Mouse (Mus musculus) layer of hippocampus, adult 11-12 months (tissue): ENCODE results near the gene Sdk2.

Experiments used
- DNase-seq: peaks from one replicate; pipeline ENCODE4 v3.0.0; 2022; ENCODE audit warnings: low spot score

Gene Sdk2

DNA sequence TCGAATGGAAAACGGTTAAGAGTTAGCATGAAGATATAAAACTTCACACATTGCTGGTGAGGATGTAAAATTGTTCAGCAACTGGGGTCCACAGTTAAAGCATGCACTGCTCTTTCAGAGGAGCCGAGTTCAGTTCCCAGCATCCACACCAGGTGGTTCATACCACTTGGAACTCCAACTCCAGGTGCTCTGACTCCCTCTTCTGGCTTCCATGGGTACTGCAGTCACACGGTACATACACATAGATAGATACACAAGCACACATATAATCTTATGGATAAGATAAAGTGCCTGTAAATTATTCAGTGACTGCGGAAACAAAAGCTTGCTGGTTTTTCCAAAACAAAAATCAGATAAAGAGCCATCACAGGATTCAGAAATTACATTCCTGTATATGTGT is 19.9 kb downstream of the Sdk2 start:
- DNase-seq = no peak

DNA sequence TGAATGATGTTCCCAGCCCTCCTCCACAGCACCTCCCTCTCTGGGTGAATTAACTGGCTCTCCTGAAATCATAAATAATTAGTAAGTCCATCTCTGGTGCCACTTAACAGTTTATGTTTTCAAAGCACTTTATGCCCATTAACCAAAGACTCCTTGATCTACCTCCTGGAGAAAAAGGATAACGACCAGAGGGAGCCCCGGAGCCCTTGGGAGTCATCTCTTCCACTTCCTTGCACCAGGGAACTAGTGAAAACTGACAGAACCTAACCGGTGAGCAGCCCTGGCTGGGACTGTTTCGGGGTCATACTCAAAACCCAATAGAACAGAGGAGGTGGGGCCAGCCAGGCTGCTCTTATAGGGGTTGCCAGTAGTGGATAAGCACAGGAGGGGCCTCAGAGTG is 22.5 kb downstream of the Sdk2 start:
- no peak for DNase-seq

DNA sequence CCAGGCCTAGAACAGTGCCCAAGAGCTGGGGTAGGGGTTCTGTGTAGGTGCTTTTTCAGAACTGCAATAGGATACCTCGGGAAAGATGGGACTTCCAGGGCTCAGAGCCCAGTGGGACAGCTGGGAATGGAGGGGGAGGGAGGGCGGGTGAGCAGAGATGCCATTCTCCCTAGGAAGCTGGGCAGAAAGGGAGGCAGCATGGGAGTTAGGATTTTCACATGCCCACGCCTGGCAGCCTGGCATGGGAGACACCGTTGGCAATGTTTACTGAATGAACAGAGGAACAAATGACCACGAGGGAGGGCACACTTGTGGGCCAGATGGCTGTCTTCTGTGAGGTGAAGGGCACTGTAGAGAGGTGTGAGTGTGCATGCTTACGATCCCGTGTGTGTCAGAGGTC is 23.3 kb downstream of the Sdk2 start:
- DNase-seq = no peak

DNA sequence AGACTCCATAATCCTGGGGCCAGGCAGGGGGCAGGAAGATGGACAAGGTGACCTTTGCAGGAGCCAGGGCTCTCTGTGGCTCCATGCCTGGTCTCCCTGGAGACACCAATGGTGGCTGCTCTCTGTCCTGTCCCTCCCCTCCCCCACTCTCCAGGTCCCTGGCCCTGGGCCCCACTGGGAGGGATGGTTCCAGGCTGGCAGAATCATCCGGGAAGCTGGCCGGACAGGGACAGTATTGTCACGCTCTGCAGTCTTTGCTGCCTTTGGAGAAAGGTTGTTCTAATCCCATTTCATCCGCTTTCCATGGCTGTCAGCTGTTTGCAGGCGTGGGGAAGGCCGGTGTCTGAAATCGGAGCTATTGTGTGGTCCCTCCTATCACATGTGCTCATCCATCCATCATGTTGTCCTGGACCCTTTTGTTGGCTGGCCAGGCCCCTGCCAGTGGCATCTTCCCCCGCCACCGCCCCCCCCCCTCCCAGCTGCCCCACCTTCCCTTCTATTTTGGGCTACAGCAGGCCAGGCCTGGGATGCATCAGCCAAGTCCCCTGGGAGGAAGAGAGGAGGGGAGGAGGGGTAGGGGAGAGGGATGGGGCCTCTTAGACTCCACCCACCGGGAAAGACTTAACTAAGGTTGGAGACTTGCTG is 26.3 kb downstream of the Sdk2 start:
- peak; percentile 17 for DNase-seq

DNA sequence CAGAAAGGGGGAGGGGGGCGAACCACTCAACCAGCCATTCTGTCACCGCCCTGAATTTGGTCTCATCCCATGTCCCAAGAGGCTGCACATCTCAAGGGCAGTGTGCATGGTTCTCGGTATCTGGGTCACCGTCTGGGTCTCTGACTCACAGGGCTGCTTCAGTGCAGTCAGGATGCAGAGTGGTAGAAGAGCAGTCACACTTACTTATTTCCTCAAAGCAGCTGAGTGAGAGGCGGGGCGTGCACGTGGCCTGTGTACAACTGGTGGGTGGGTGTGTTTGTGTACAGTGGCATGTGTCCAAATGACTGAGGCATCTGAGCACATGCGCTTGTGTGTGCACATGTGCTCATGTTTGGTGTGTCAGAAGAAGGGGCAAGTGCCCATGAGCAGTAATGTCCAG is 28.8 kb downstream of the Sdk2 start:
- peak; percentile 60 for DNase-seq

DNA sequence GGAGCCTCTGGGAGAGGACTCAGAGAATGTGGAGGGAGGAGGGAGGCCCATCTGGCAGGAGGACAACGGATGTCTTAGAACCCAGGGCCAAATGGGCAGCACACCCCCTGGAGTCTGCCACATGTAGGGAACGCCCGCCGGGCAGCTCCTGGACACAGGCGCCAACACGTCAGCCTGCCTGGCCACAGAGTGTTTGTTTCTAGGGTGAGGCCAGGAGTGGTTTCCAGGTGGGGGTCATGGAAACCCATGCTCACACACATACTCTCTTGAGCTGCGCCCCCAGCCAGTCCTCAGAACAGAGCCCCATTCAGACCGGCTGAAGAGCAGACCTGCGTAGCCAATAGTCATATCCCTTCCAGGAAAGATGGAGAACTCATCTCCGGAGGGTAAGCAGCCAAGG is 35.4 kb downstream of the Sdk2 start:
- no peak for DNase-seq

DNA sequence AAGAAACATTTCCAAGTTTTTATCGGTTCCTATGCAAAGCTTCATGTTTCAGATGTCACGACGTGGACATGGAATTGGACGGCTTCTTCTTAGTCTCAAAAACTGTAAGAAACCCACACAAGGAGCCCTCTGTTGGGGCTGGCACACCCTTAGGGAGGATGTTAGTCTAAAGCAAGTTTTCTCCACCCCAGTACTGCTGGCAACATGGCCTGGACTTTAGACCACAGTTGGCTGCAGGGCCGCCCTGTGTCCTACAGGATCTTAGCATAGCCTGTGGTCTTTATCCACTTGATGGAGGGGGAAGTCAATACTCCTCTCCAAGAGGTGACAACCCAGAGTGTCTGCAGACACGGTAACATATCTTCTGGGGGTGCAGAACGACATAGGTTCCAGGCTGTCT is 36.6 kb downstream of the Sdk2 start:
- DNase-seq = no peak

DNA sequence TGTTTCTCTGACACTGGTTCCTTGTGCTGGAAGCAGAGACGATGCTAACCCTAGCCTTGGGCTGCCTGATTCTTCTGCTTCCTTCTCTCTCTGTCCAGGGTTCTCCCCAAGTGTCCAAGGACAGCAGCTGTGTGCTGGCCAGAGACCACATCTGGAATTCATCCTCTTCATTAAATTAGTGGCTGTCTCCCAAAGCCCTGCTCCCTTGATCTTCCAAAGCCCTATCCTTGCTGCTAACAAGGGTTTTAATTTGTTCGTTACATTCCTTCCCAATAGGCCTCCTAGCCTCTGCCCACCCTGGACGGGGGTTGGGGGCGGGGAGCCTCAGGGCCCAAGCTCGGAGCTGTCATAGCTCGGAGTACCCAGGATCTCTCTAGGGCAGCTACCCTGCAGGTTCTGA is 38.3 kb downstream of the Sdk2 start:
- DNase-seq = no peak

DNA sequence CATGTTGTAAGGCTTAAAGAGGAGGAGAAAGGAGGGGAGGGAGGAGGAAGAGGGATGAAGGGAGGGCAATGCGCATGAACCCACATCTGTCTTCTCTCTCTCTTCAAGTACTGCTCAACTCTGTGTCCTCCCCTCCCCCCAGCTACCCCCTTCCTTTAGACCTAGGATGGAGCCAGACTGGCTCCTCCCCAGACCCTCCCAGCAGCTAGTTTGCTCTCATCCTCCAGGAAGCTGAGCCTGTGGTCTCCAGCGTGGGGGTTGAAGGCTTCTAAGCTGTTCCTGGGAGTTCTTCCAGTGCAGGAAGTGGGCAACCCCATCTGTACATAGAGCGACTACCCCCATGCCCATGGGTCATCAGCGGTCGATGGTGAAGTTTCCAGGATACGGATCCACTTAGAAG is 38.8 kb downstream of the Sdk2 start:
- no peak for DNase-seq

DNA sequence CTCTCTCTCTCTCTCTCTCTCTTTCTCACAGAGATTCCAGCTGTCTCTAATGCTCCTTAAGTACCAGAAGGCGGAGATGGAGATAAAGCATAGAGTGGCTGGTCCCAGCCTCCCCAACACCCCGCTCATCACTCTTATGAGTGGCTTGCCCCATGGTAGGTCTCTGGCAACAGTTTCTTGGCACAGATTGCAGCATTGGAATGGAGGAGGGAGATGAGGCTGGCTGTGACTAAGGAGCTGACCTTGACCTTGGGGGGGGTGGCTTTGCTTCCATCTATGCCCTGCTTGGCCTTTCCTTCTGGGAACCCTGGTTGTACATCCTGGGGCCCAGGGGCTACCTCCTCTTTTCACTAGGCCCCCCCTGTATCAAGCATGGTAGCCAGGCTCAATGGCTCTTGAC is 41.8 kb downstream of the Sdk2 start:
- no peak for DNase-seq

DNA sequence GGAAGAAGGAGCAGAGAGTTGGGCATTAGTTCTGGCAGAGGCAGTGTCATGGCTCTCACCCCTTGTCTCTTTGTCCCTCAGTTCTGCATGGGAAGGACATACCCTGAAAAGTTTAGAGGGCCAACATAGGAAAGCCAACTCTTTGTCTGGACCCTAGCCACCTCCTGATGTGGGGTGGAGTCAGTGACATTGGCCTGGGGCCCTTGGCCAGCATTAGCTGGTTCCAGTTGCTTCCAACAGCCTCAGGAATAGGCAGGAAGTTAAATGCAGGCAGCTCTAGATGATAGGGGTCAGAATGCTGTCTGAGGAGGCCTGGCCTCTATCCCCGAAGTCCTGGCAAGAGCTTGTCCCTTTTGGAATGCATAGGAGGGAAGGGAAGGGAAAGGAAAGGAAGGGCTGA is 42.9 kb downstream of the Sdk2 start:
- DNase-seq = no peak

DNA sequence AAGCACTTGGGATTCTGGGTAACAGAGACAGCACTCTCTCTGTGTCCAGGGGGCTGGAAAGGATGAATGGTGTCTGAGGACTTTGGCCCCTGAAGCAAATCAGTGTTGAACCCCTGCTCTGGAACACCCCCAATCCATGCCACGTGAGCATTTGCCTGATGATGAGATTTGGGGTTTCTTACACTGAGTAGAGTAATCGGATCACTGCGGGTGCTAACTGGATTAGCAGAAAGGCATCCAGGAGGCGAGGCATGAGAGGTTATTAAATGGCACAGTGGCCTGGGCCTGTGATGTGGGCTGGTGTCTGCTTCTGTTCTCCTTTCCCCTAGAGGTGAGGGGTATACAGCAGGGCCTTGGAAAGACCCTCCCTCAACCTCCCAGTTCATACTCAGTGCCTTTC is 44.7 kb downstream of the Sdk2 start:
- DNase-seq = no peak

DNA sequence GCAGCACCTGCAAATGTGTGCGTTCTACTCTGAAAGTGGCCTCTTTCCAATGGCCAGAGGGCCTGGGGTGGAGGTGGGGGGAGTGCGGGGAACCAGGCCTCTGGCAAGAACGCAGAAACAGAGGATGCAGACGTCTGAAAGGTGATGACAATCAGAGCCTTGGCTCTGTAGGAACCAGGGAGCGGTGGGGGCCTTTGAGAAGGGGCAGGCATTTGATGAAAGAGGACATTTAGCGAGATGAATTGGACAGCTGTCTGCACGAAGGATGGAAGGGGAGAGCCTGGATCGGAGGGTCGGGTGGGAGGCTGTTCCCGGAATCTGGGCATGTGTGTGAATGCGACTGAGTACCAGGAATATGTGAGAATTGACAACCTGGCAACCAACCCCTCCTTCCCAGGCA is 47.8 kb downstream of the Sdk2 start:
- no peak for DNase-seq

DNA sequence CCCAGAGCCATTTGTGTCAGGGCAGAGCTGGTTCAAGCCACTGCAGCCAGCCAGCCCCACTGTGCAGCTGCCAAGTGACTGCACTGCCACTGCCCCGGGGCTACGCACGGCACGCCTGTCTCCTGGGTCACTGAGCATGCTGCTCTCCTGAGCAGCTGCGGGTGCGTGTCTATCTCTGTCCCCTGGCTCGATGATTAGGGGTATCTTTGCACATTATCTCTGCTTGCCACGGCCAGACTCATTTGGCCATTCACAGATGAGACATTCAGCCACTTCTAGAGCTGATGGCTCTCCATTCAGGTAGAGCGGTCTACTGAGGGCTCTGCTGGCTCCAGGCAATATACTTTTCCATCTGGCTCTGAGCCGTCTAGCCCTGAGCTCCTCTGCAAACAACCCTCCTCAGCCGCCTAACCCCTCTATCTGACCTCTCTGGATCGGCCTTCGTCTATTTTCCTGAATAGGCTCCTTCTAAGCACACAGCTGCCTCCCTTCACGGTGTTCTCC is 49.9 kb downstream of the Sdk2 start:
- no peak for DNase-seq

DNA sequence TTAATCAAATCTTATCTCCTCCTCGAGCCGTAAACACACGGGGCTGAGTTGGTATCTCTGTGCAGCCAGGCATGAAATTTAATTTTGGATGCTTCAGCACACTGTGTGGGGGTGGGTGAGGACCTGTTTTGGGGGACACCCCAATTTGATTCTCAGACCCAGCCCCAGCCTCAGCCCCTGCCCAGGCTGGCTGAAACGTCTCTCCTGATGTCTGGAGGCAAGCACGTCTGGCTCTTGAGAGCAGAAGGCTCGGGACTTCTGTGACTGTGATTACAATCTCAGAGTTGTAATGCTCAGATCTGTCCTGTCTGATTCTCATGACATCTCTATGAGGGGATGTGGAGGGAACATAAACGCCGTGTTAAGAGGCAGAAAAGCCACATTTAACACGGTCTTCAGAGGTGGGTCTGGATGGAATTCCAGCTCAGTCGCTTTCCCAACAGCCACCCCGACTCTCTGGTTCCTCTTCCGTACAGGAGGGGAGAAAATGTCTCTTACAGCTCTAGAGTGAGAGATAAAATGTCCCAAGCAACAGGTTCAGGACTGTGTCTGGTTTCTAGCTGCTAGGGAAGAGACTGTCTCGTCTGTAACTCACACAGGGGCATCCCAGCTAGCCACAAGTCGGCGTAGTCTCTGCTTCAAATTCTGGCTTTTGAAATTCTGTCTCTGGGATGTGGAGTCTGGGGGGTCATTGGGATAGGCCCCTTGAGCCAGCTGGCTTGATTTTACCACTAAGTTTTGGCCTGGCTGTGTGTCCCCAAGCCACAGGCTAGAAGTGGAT is 50.5 kb downstream of the Sdk2 start:
- DNase-seq = no peak

DNA sequence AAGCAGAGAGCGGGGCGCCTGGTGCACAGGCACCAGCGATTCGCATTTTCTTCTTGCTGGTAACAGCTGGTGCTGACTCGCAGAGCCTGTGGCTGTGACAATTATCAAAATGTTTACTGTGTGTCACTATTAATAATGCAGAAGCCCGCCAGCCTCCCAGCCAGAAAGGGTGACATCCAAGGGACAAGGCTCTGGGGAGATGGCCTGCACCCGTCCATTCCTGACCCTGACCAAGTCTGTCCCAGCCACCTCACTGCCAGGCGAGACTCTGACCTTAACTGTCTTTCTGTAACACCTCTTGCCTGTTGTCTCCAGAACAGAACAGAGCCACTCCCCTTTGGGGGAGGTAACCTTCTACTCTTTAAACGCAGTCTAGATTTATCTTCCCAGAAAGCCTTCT is 55.3 kb downstream of the Sdk2 start:
- DNase-seq = no peak

DNA sequence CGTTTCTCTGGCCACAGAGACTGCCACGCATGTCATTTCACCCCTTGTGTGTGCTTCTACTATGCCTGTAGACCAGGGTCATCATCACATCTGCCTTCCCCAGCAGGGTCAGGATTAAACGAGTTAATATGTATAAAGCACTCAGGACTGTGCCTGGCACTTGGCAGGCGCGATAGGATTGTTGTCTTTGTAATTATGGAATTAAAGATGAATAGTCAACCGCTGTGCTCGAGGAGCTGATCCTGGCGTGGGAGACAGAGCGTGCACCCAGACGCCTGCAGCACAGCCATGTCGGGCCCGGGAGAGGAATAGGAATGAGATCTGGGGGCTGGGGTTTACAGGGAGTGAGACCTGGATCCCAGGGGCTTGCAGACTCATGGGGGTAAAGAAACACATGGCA is 61.0 kb downstream of the Sdk2 start:
- DNase-seq = no peak

DNA sequence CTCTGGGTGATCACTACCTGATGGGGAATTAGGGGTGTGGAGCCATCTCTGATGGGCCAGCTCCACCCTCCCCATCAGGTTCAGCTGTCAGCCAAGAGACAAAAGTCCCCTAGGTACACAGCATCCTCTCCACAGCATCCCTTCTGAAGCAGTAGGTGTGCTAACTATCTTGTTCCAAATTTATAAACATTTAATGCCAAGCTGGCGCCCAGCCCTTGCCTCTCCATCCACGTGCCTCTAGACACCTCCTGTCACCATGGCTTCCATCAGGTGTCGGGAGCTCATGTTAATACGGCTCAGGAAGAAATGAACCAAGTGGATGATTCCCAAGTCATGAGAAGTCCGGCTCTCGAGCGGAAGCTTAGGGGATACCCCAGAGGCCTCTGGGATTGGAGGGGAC is 62.2 kb downstream of the Sdk2 start:
- no peak for DNase-seq

DNA sequence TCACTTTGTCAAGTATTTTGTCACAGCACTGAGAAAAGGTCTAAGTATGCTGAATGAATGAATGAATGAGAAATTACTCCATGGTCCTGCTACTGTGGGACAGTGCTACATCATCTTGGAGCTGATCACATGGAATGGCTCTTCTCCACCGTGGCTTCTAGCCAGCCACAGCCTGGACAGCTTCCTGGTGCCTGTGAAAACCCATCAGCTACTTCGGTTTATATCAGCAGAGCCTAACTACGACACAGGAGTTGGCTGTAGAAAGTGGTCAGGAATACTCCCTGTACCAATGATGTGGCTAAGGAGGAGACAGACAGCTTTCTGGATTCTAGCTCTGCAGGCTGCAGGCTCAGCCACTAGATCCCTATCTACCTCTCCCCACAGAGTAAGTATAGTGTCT is 63.7 kb downstream of the Sdk2 start:
- no peak for DNase-seq

DNA sequence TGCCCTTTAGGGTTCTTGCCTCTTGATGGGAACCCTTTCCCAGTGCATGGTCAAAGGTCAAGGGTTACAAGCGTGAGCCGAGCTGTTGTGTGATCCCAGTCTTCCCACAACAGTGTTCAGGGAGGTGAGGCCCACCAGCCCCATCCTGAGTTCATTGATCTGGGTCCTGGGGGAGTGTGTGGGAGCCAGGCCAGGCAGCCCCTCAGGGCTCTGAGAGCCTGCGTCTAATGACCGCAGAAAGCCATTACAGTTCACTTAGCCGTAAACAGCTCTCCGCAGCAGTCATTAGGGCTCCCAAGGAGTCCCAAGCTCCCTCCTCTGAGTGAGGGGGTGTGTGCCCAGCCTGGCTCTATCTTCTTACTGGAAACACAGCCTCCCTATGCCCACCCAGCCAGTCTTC is 66.8 kb downstream of the Sdk2 start:
- no peak for DNase-seq

DNA sequence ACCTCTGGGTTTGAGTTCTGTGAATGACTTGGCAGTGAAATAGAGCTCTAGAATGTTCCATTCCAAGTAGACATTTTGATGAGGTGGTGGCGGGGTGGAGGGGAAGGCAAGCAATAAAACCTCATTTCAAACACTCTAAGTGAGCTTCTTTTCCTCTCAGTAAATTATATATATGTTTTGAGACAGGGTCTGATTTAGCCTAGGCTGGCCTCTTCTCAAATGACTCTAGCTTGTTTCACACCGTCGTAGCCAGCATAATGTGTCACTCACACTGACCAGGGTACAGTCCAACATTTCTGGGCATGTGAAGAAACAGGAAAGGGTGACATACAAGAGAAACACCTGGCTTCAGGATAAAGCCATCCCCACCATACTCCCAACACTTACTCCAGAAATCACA is 68.1 kb downstream of the Sdk2 start:
- no peak for DNase-seq

DNA sequence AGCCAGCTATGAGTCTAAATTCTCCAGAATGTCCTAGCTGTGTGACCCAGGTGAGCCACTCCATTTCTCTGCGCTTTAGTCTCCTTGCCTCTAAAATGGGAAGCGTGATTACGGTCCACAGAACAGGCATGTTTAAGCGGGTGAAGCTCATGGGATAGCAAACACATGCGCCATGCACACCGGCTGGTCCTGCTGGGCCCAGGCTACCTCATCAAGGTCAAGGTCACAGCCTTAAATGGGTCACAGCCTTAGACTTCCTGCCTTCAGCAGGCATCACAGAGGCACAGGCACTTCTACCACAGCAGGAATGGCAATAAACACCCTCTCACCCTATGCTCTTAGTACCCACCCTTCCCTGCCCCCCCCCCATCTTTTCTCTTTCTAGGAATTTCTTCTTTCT is 72.9 kb downstream of the Sdk2 start:
- DNase-seq = no peak

DNA sequence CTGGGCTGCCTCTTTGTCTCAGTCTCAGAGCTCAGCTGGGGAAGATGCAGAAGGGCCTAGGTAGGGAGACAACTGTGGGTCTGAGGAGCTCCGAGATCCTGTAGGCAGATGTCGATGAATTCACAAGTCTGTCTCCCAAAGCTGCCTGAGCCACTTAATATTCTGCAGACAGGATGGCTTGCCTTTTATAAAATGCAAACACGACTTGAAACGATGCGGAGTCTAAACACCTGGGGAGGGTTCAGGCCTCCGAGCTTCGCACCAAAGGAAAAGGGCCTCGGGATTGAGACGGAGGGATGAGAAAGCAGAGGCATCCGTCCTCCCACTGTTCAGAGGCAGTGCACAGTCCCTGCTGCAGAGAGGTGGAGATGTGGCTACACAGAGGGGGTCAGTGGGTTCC is 74.0 kb downstream of the Sdk2 start:
- DNase-seq = no peak

DNA sequence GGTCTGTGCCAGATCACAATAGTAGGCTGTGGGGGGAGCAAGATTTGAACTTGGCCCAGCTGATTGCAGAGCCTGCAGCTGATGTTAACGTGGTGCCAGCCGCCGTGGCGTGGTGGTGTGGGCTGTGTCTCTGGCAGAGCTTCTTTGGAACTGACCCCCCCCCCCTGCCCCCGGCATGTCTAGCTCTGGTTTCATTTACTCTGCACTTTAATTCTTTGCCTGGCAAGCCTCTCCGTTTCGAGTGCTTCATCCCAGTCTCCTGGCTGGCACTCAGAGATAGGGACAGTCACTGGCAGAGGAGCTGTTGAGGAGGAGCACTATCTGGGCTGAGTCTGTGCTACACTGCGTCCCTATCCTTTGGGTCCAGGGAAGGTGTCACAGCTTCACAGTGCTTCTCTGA is 75.0 kb downstream of the Sdk2 start:
- no peak for DNase-seq
